8 mouse cellular contexts compared by ENCODE assay signal in genomic region chr10:98914810-98915241, GRCm38 (mm10). TPM values are rescaled to one million over a fixed set of nuclear protein-coding genes. Genes with fewer than 3 reads are reported as not detected.
DNase-seq lines count a peak whose midpoint lies in the region; ATAC-seq lines count a peak whose summit lies in the region.

No protein-coding gene starts in this region.

- intact Hi-C loops in left cerebral cortex, postnatal 10 days (cut with DNase I): loop anchor here (5.0 to 10.0 kb wide), 4 partner anchors 108 to 420 kb away; no protein-coding TSS in a partner anchor

- peak; percentile 52 for ATAC-seq in megakaryocyte progenitor cell, adult 5-6 weeks (replicated peaks; ENCODE audit: poor library complexity)

- peak; percentile 84 for DNase-seq in layer of hippocampus, adult 11-12 months (ENCODE audit: low spot score)
- DNase-seq in layer of hippocampus, adult 9-10 months (ENCODE audit: low spot score): no peak
- DNase-seq in embryo, embryonic 10 days (ENCODE audit: low spot score): peak; percentile 72
- peak; percentile 86 for DNase-seq in gastrocnemius, postnatal 10 days
- DNase-seq in induced T-regulatory cell, adult 2 months (ENCODE audit: low read depth): peak; percentile 86
- peak; percentile 72 to 92 for DNase-seq in left cerebral cortex, postnatal 10 days (ENCODE audit: extremely low spot score in 1 of 2, low spot score in 2 of 2)
- peak; percentile 87 to 91 for DNase-seq in right cerebral cortex, postnatal 10 days (ENCODE audit: low spot score in 2 of 2)

RNA-seq across cellular contexts. Expression of gene Atp2b1, which starts 0.6 kb away (rescaled TPM):
- total RNA-seq in gastrocnemius, postnatal 10 days (2021): 10 to 100 TPM; 69.6 to 77.5 TPM
- total RNA-seq in left cerebral cortex, postnatal 10 days (2021): 100 to 1,000 TPM; 655 to 659 TPM
- total RNA-seq in megakaryocyte progenitor cell, adult 5-6 weeks (2015): 31.2 and 32.3 TPM in 2 replicates
- total RNA-seq in megakaryocyte progenitor cell, adult 5-6 weeks (2017): 28.5 and 57.0 TPM in 2 replicates

Comparison
In these comparisons a context has a peak if more than half of its experiments do, and no peak if none do; other contexts are left out.
1. RNA of gene Atp2b1, which starts 0.6 kb away (total RNA-seq): 655 to 659 TPM in left cerebral cortex, postnatal 10 days; 69.6 to 77.5 TPM in gastrocnemius, postnatal 10 days and 28.5 to 57.0 TPM in megakaryocyte progenitor cell, adult 5-6 weeks; every median in the first group is over 4 times any median in the second.